Mouse (Mus musculus) thymus, postnatal 4 days (tissue): ENCODE data around the gene Leng8.
"Not testable (repeated sequence)": the region's sequence is repeated elsewhere in the genome, so short reads cannot be mapped to it uniquely, and the experiment has no call there.

Experiments used
- DNase-seq: peaks from one replicate; pipeline ENCODE4 v3.0.0; 2021

The Leng8 gene

DNA sequence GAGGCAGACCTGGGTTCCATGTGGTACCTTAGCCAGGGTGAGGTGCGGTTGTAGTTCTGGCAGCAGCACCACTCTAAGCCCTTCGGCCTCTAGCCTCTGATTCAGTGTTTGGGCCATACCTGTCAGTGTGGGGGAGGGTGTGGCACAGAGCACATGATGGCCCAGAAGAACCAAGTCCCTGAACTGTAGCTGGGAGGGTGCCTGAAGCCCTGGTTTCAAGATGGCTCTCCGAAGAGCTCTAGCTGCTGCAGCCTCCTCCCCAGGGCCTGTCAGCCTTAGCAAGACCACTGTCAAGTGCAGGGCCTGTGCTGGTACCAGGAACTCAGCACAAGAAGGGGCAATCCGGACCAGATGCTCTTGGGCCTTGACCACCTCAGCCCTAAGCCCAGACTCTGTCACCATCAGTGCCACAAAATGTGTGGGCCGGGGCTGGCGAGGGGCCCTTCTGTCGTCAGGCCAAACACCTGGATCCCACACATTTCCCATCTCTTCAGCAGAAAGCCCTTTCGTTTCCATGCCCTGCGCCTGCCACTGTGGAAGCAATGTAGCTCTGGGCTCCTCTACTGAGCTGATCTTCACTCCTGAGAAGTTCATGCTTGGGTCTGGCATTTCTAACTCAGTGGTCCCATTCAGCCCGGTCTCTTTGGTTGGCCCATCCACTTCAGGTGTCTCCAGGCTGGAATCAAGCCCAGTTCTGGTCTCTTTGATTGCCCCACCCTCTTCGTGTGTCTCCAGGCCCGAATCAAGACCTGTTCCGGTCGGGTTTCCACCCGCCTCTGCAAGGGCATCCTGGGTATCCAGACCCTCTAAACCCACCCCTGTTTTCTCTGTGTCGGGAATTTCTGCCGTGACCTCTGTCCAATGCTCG, 11.7 kb downstream of the Leng8 start:
- DNase-seq: no peak

DNA sequence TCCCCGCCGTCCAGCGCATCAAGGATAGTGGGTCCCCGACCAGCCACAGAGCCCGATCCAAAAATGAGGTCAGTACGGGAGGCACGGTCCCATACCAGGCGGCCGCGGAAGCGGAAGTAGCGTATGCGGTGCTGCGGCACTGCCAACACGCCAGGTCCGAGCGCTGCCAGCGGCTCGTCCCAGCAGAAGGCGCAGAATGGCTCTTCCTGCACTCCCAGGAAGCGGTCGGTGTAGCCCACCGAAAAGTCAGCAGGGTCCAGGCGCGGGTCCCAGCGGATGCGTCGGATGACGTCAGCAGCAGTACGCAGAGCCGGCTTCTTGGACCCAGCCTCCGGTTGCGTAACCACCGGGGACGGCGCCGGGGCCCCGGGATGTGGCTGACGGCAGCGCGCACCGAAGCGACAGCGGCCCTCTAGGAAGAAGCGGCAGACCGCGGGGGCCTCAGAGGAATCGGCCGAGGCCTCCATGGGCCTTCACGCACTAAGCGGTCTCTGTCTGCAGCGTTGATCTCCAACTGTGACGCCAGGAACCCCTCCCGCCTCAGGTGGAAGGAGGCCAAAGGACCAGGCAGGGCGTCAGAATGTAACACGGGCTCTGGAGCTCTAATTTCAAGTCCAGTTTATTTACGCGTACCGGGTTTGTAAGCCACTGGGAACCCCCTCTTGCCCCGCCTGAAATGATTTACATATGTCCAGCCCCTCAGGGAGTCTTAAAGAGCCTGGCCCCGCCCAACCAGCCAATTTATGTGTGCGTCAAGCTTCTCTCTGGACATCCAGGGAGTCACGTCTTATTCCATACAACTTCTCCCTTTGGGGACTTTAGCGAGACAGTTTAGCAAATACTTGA, 12.6 kb downstream of the Leng8 start:
- peak; percentile 79 for DNase-seq

- peak; percentile 66 for DNase-seq
These were observed 13.3 kb downstream of the Leng8 start, which contains the start of gene Leng9 for GRCm38 (mm10) chr7:4150059-4150541. Gene Leng9 (minus strand): TSS chr7:4150374.

- DNase-seq: no peak
These were observed 14.0 kb downstream of the Leng8 start for GRCm38 (mm10) chr7:4150811-4151221.

GRCm38 (mm10) chr7:4151241-4151640, 14.4 kb downstream of the Leng8 start:
- DNase-seq: no peak

DNA sequence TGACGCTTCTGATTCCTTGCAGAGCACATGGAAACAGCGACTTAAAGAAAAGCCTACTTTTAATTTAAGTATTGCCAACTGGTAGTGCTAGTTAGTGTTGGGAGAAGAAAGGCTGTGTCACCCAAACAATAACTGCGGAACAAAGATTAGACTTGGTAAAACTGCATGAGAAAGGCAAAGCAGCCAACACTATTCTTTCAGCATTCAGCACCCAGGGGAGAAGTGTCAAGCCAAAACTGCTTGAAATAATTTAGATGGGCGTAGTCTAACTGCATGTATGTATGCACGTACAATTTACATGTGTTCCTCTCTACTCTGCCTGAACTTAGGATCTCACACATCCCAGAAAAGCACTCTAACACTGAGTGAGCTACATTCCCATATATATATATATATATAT, 17.5 kb downstream of the Leng8 start:
- no peak for DNase-seq

DNA sequence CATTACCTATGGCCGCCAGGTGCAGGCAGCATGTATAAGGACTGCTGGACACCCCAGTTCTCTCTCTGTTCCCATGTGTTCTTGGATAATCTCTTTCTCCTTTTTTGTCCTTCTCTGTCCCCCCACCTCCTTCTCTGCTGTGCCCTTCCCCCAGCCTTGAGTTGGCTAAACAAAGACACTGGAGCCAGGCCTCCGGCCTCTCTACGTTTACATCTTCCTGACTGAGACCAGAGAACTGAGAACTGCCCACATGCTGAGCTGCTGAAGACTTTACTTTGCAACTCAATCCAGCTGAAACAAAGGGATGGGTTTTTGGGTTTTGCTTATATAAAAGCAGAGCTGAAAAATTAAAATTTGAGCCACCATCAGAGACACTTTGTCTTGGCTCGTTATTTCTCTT, 18.1 kb downstream of the Leng8 start:
- no peak for DNase-seq

GRCm38 (mm10) chr7:4161596-4161995, 24.8 kb downstream of the Leng8 start:
- not testable (repeated sequence) for DNase-seq

DNA sequence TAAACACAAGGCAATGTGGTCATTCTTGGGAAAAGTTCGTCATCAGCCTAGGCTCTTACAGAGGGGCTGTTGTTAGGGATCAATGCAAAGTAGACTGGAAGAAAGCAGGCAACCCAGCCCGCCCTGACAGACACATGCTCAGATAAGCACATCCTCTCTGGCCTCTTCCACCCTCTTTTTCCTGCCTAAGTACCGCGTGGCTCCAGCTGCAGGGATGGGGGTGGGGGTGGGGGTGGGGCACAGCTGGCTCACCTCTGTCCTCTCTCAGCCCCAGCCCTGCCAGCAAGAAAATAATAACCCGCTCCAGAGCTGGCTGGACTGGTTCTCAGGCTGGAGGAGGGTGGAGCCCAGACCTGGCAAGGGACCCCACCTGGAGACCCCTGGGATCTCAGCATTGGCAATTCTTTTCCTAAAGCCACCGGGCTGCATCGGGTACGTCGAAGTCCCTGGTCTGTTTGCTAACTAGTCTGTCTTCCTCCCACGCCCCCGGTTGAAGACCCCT, 26.8 kb downstream of the Leng8 start:
- no peak for DNase-seq

DNA sequence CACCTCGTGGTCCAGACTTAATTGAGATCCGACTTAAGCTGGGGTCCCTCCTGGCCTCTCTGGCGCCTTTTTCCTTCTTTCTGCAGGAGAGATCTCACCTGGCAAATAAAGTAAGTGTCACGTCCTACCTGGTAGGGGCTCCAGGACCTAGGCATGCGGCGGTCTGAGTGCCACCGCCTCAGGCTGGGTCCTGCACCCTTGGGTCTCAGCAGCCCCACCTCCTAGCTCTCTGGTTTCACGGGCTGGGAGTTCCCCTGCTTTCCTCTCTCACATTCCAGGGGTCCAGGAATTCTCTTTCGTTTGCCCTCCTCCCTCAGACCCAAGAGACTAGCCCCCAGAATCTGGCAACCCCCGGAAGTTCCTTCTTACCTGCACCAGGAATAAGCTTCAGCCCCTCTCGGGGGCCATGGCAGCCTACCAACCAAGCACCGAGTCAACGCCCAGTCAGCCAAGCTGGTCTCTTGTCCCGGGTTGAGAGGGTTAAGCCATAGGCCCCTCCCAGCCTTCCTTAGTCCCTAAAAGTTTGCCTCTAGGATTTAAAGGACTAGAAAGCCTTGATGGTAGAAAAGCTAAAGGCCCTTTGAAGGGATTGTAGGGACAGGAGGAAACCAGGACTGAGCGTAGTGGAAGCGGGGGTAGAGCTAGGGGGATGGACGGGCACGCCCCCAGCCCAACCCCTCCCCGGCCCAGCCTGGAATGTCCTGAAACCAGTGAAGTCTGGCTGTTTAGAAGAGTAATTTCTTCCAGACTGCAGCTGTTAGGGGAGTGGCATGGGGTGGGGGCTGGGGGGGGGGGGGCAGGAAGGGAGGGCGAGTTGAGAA, 27.5 kb downstream of the Leng8 start, which contains the start of gene Cdc42ep5:
Cdc42ep5 (minus strand) TSS at position 771 of the 821 bp plus-strand sequence.
- DNase-seq: no peak

- no peak for DNase-seq
These were observed 28.4 kb downstream of the Leng8 start for GRCm38 (mm10) chr7:4165286-4165685.

DNA sequence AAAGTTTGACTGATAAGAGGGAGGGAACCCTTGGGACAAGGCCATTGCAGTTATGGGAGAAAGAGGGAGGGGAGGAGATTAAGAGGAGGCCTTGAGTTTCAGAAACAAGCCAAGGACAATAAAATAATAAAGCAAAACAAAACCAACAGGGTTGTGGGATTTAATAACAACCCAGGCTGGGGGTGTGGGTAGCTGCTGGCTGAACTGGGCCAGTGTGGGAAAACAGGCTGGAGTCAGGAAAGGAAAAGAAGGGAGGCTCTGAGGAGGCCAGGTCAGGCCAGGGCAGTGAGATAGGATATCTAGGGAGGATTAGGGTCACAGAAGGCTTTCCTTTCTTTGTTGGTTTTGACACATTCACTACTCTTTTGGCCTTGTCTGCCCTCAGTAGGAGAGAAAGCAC, 30.3 kb downstream of the Leng8 start:
- no peak for DNase-seq

- DNase-seq: no peak
These were observed 33.5 kb downstream of the Leng8 start for GRCm38 (mm10) chr7:4170193-4170938.

DNA sequence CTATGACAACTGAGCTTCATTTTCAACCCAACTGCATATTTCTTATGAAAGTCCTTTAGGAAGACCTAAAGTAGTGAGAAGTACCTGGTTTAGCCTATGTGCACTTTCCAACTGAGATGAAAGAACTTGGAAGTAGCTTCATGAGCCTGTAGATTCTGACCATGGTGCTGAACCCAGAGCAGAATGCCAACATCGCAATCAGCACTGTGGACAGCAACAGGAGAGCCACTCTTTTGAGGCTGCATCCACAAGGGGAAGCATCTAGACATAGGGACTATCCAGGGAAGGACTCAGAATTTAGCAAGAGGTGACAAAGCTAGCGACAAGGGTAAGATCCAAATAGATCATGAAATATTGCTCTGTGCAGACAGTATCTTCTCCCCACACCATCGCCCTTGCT, 41.6 kb downstream of the Leng8 start:
- DNase-seq: peak; percentile 18
